Mouse (Mus musculus) thymus, adult 2 months (tissue): Measurements from ENCODE around the gene Txndc9. TPM values are rescaled to one million over a fixed set of nuclear protein-coding genes. Genes with fewer than 3 reads are reported as not detected.

Experiments
- DNase-seq: peaks from one replicate; pipeline ENCODE4 v3.0.0; 2021
- H3K27ac ChIP-seq: fragments of 200-500 bp; 2 replicates; pipeline ENCODE4 v1.5.1; 2012; ENCODE audit warnings: low read length, control low read depth; ENCODE audit not compliant: control insufficient read depth, insufficient read depth
- H3K27me3 ChIP-seq: fragments of 200-500 bp; 2 replicates; pipeline ENCODE4 v1.6.1; 2012; ENCODE audit warnings: mild to moderate bottlenecking, low read length, moderate library complexity, mixed read lengths; ENCODE audit not compliant: control insufficient read depth, insufficient read depth
- H3K36me3 ChIP-seq: fragments of 200-500 bp; 2 replicates; pipeline ENCODE4 v1.6.1; 2012; ENCODE audit warnings: mild to moderate bottlenecking, low read length, moderate library complexity; ENCODE audit not compliant: control insufficient read depth, insufficient read depth
- H3K4me1 ChIP-seq: fragments of 200-500 bp; replicated peaks from 2 replicates; pipeline ENCODE4 v1.6.1; 2012; ENCODE audit warnings: low read length; ENCODE audit not compliant: control insufficient read depth, insufficient read depth
- H3K4me3 ChIP-seq: fragments of 200-500 bp; 2 replicates; pipeline ENCODE4 v1.5.1; 2012; ENCODE audit warnings: mild to moderate bottlenecking, low read length, control low read depth, moderate library complexity; ENCODE audit not compliant: control insufficient read depth, insufficient read depth
- CTCF ChIP-seq: fragments of 200-500 bp; IDR thresholded peaks from 2 replicates; pipeline ENCODE4 v1.5.1; 2012; ENCODE audit warnings: mild to moderate bottlenecking, control low read depth, low read length, moderate library complexity, borderline replicate concordance; ENCODE audit not compliant: control insufficient read depth, poor library complexity, insufficient read depth; ENCODE audit errors: extremely low read depth
- POLR2A ChIP-seq: fragments of 200-500 bp; IDR thresholded peaks from 2 replicates; pipeline ENCODE4 v1.6.1; 2012; ENCODE audit warnings: mild to moderate bottlenecking, low read length, control low read depth, moderate library complexity; ENCODE audit not compliant: control insufficient read depth, poor library complexity, insufficient read depth; ENCODE audit errors: extremely low read depth
- WGBS: fragments of 180-500 bp; shearing (Covaris S2); methylation state at CpG from one replicate; pipeline ENCODE4 v1.1.7; 2018; 5-methylcytosine and 5-hydroxymethylcytosine counted together
- polyA plus RNA-seq: library from polyadenylated mRNA; depleted of rRNA; stranded (reverse); fragments of >200 nt; gene quantifications from 2 replicates; pipeline ENCODE4 v1.2.3, GENCODE M21; 2012

Txndc9 gene
- polyA plus RNA-seq, 1 experiment = 15.3 TPM

DNA sequence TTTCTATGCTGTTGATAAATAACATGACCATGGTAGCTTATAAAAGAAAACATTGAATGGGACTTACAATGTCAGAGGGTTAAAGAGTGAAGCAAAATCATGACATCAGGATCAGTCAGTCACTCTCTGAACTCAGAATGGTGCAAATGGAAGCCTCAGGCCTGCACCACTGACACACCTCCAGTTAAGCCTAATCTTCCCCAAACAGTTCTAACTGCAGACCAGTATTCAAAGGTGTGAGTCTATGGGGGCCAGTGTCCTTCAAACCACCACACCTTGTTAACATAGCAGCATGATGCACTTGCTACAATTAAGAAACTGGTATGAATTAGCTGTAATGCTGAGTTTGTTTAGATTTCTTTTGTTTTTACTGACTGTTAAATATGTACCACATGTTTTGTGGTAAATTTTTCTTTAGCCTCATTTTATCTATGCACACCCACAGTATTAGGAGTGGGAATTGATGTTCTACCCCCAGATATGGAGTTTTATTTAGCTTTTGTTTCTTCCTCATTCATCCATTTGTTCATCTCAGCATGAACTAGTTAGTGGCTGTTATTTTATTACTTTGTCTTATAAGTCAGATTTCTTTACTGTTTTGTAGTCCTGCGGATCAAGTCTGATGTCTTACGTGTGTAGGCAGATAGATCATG, 17.0 kb upstream of the Txndc9 start:
- H3K4me3 ChIP-seq = no peak overlapping the region
- peaks cover 21% of the 10 kb centered on the region for H3K36me3 ChIP-seq
- no peak overlapping the region for H3K27ac ChIP-seq
- no peaks in the 10 kb centered on the region for H3K27me3 ChIP-seq
- TF ChIP-seq POLR2A (no peak), CTCF (no peak)
- H3K4me1 ChIP-seq = no peaks in the 10 kb centered on the region
- 97% methylated on average over 2 of the region's 2 CpGs for WGBS
- DNase-seq = no peak

DNA sequence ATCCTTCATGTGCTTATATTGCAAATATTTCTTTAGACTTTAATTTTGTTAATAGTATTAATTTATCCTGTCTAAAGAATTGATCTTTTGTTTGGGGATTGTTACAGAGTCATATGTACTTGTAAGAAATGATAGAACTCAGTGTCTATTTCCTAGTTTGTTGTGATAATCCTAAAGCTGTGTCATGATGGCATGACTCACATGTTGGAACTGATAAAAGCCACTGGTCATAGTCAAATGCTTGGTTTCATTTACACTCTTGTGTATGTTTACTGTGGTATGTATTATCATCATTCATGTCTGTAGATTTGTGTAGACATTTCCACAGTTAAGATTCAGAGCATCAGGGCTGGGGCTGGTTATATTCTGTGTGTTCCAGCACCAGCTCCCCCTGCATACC, 14.8 kb upstream of the Txndc9 start:
- no peak overlapping the region for H3K4me3 ChIP-seq
- H3K27ac ChIP-seq = no peak overlapping the region
- H3K27me3 ChIP-seq = no peaks in the 10 kb centered on the region
- no peak for TF ChIP-seq POLR2A
- TF ChIP-seq CTCF = no peak
- DNase-seq = no peak
- no peaks in the 10 kb centered on the region for H3K36me3 ChIP-seq
- H3K4me1 ChIP-seq = no peaks in the 10 kb centered on the region

DNA sequence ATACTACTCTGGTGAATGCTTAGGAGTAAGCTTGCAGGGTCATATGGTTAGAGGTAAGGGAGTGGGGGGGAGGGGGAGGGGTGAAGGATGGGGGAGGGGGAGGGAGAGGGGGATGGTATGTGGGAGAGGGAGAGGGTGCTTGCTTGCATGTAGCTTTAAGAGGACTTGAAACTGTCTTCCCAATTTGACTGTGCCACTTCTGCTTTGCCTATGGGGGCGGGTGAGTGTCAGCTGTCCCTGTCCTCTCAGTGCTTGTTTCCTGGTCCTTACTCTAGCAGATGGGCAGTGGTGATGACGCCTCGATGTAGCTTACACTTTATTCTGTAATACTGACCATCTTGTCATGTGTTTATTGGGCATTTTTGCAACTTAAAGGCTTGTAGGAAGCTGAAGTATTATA, 14.4 kb upstream of the Txndc9 start:
- no peak for TF ChIP-seq POLR2A
- TF ChIP-seq CTCF = no peak
- Histone ChIP-seq H3K4me3 (no peak overlapping the region), H3K36me3 (no peaks in the 10 kb centered on the region), H3K27me3 (no peaks in the 10 kb centered on the region), H3K27ac (no peak overlapping the region), H3K4me1 (no peaks in the 10 kb centered on the region)
- WGBS = 74% methylated on average over 3 of the region's 3 CpGs
- no peak for DNase-seq

DNA sequence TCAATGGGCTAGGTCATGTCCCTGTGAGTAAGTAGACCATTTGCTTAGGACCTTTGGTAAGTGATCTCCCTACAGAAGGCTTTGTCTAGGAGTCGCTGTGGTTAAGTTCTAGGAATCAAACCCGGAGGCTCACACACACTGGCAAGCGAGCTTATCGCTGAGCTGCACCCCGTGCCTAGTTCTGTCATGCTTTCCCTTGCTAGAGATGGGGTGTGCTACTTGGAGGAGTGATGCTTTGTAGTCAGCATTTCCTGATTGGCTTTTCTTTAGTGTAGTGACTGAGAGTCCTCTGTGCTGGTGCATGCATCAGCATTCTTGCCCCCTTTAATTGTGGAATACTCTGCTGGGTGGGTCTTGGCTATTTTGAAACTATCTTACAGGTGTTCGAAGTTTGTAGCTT, 14.0 kb upstream of the Txndc9 start:
- Histone ChIP-seq H3K4me3 (no peak overlapping the region), H3K4me1 (no peaks in the 10 kb centered on the region), H3K36me3 (no peaks in the 10 kb centered on the region), H3K27me3 (no peaks in the 10 kb centered on the region), H3K27ac (no peak overlapping the region)
- DNase-seq = no peak
- TF ChIP-seq POLR2A (no peak), CTCF (no peak)
- 66% methylated on average over 6 of the region's 6 CpGs for WGBS

- TF ChIP-seq POLR2A = no peak
- no peak for TF ChIP-seq CTCF
- no peak for DNase-seq
- Histone ChIP-seq H3K36me3 (no peaks in the 10 kb centered on the region), H3K27me3 (no peaks in the 10 kb centered on the region), H3K4me3 (no peak overlapping the region), H3K4me1 (no peaks in the 10 kb centered on the region), H3K27ac (no peak overlapping the region)
- 97% methylated on average over 3 of the region's 3 CpGs for WGBS
These were observed 9.0 kb upstream of the Txndc9 start for GRCm38 (mm10) chr1:38006741-38007140.

DNA sequence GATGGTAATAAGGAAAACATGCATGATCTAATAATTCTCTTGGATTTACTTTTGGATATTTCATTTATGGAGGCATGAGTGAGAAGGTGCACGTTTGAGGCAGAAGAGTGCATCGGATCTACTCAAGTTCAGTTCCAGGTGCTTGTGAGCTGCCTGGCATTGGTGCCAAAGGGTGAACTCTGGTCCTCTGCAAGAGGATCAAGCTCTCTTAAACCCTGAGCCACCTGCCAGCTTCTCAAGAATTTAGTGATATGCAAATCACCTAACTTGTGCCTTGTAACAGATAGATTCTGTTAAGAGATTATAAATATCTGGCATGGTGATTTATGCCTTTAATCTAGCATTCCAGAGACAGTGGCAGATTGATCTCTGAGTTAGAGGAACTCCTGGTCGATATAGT, 5.4 kb upstream of the Txndc9 start:
- Histone ChIP-seq H3K36me3 (no peaks in the 10 kb centered on the region), H3K27ac (no peak overlapping the region), H3K27me3 (no peaks in the 10 kb centered on the region), H3K4me1 (0 out of 2 replicates have a peak, but pooled peaks cover 2% of the 10 kb centered on the region), H3K4me3 (no peak overlapping the region)
- WGBS = 93% methylated on average over 3 of the region's 3 CpGs
- no peak for TF ChIP-seq CTCF
- no peak for TF ChIP-seq POLR2A
- DNase-seq = no peak

DNA sequence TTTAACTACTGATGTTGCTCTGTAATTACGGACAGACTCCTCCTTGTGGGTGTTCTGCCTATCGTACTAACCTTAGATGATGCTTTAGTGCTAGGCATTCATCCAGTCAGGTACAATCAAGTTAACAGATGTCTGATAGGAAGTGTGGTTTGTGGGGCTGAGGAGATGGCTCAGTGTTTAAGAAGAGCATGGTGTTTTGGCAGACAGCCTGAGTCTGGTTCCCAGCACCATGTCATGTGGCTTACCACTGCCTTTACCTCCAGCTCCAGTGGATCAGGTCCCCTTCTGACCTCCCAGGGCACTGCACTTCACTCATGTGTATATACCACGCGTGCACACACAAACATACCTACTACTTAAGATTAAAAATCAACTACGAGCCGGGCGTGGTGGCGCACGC, 4.3 kb upstream of the Txndc9 start:
- 84% methylated on average over 9 of the region's 9 CpGs for WGBS
- H3K4me3 ChIP-seq = no peak overlapping the region

More for the DNA sequence above, 4.3 kb upstream of the Txndc9 start:
- no peak overlapping the region for H3K27ac ChIP-seq
- 0 out of 2 replicates have a peak, but pooled peaks cover 2% of the 10 kb centered on the region for H3K4me1 ChIP-seq
- no peaks in the 10 kb centered on the region for H3K27me3 ChIP-seq
- no peak for DNase-seq
- no peaks in the 10 kb centered on the region for H3K36me3 ChIP-seq
- TF ChIP-seq POLR2A (no peak), CTCF (no peak)
